16 mouse cellular contexts compared by ENCODE assay signal in genomic region chr14:24896681-24897080, GRCm38 (mm10).
"Had no signal": no experiment of that assay in that cellular context is flagged by ENCODE, and none has a peak within 500 bp of the region (broad histone marks: within the 10 kb centered on the region; RNA-seq: fewer than 3 reads in every experiment).

No protein-coding gene starts in this region.

- H3K27ac ChIP-seq: neural tube, embryonic 13.5 days; neural tube, embryonic 15.5 days; stomach, embryonic 15.5 days; stomach, postnatal 0 days had no signal

- DNase-seq: retina, postnatal 1 day; right cerebral cortex, adult 18-20 months; right cerebral cortex, postnatal 14 days; right cerebral cortex, postnatal 25 days; right cerebral cortex, postnatal 4 days; spleen, adult 18-20 months; thymus, adult 18-20 months; thymus, adult 2 months; thymus, postnatal 14 days; thymus, postnatal 25 days; thymus, postnatal 36 days; thymus, postnatal 4 days had no signal

- H3K4me2 ChIP-seq: neural tube, embryonic 13.5 days; neural tube, embryonic 15.5 days; stomach, embryonic 15.5 days had no signal

- H3K36me3 ChIP-seq: neural tube, embryonic 13.5 days; neural tube, embryonic 15.5 days; stomach, embryonic 15.5 days had no signal

- H3K9me3 ChIP-seq: neural tube, embryonic 13.5 days; stomach, embryonic 15.5 days had no signal

- H3K4me3 ChIP-seq: neural tube, embryonic 13.5 days; neural tube, embryonic 15.5 days; stomach, embryonic 15.5 days had no signal

- H3K27me3 ChIP-seq: neural tube, embryonic 13.5 days; neural tube, embryonic 15.5 days; stomach, embryonic 15.5 days had no signal

- H3K9ac ChIP-seq: neural tube, embryonic 13.5 days; neural tube, embryonic 15.5 days; stomach, embryonic 15.5 days had no signal
